Mouse (Mus musculus) heart, postnatal 0 days (tissue): ENCODE measurements around the gene Abcg8. TPM values are rescaled to one million over a fixed set of nuclear protein-coding genes. Genes with fewer than 3 reads are reported as not detected.
A peak's percentile ranks its signal among the peaks of the same experiment; 100 is the strongest.

ENCODE experiments used
- ATAC-seq: fragments of 200-750 bp; cut with Nextera tagmentation; 2 replicates; pipeline ENCODE4 v1.8.0; 2017; ENCODE audit warnings: low read depth, moderate number of reproducible peaks, moderate library complexity; ENCODE audit not compliant: insufficient read depth
- DNase-seq: peaks from one replicate; pipeline ENCODE4 v3.0.0-alpha.2; 2016; ENCODE audit warnings: low spot score
- H3K27ac ChIP-seq: fragments of 300-500 bp; sonication (generic); 2 replicates; pipeline ENCODE4 v1.5.1; 2014; ENCODE audit warnings: low read depth, mild to moderate bottlenecking
- H3K27me3 ChIP-seq: fragments of 300-500 bp; sonication (generic); 2 replicates; pipeline ENCODE4 v1.6.1; 2014; ENCODE audit warnings: low read length, mixed read lengths; ENCODE audit not compliant: control insufficient read depth, insufficient read depth
- H3K36me3 ChIP-seq: fragments of 300-500 bp; sonication (generic); replicated peaks from 2 replicates; pipeline ENCODE4 v1.6.1; 2014; ENCODE audit warnings: low read length, mixed read lengths; ENCODE audit not compliant: control insufficient read depth, insufficient read depth
- H3K4me1 ChIP-seq: fragments of 300-500 bp; sonication (generic); 2 replicates; pipeline ENCODE4 v1.6.1; 2014; ENCODE audit warnings: antibody characterized with exemption; ENCODE audit not compliant: control insufficient read depth, insufficient read depth
- H3K4me2 ChIP-seq: fragments of 300-500 bp; sonication (generic); 2 replicates; pipeline ENCODE4 v1.6.1; 2014; ENCODE audit warnings: low read depth, mild to moderate bottlenecking, low read length, moderate library complexity
- H3K4me3 ChIP-seq: fragments of 300-500 bp; sonication (generic); 2 replicates; pipeline ENCODE4 v1.5.1; 2014; ENCODE audit warnings: low read depth, low read length
- H3K9ac ChIP-seq: fragments of 300-500 bp; sonication (generic); replicated peaks from 2 replicates; pipeline ENCODE4 v1.6.1; 2014; ENCODE audit warnings: low read depth, low read length, mixed read lengths
- H3K9me3 ChIP-seq: fragments of 300-500 bp; sonication (generic); replicated peaks from 2 replicates; pipeline ENCODE4 v1.6.1; 2016; ENCODE audit warnings: low read length; ENCODE audit not compliant: control insufficient read depth
- CTCF ChIP-seq: IDR thresholded peaks from 2 replicates; pipeline ENCODE4 v1.5.1; 2016; ENCODE audit warnings: antibody characterized with exemption, control low read depth, low read depth
- EP300 ChIP-seq: IDR thresholded peaks from 2 replicates; pipeline ENCODE4 v1.6.1; 2016; ENCODE audit warnings: antibody characterized with exemption, low read depth
- WGBS: fragments of 180-500 bp; shearing (Covaris S2); extraction: QIAGEN DNeasy Blood & Tissue Kit; methylation state at CpG from one replicate; pipeline ENCODE4 v1.1.7; 2014; 5-methylcytosine and 5-hydroxymethylcytosine counted together
- polyA plus RNA-seq: library from polyadenylated mRNA; unstranded; fragments of >200 nt; fragmentation: Nextera tagmentation; extraction: Ambion mirVana; gene quantifications from 2 replicates; pipeline ENCODE4 v1.2.1, GENCODE M21; 2015
- total RNA-seq: library from RNA; depleted of rRNA; stranded (reverse); fragments of >200 nt; gene quantifications from 2 replicates; pipeline ENCODE4 v1.2.3, GENCODE M21; 2014; ENCODE audit warnings: low replicate concordance

Gene Abcg8
- total and polyA plus RNA-seq, 2 experiments from 2014 or later, result not detected

DNA sequence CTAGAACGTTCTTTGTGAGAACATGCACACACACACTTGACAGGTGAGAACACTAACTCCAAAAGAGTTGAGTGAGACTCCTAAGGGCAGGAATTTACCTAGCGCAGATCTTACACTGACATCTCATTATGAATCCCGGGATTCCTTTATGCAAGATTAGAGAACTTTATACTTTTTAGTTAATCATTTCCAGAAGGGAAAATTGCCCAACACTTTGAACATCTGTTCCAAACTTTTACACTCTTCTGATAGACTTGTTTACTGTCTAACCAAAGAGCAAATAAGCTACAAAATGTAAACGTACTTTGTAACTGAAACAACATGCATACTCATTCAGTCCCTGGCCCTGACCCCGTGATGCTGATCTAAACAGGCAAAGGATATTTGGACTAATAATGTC, 13.2 kb downstream of the Abcg8 start:
- H3K9me3 ChIP-seq, result no peaks in the 10 kb centered on the region
- no peak for ATAC-seq
- H3K27me3 ChIP-seq, result 0 out of 2 replicates have a peak, but pooled peaks cover 4% of the 10 kb centered on the region
- TF ChIP-seq CTCF (no peak), EP300 (no peak)
- H3K4me1 ChIP-seq, result no peaks in the 10 kb centered on the region
- H3K27ac ChIP-seq, result no peak overlapping the region
- H3K9ac ChIP-seq, result no peak overlapping the region
- DNase-seq, result no peak
- H3K36me3 ChIP-seq, result no peaks in the 10 kb centered on the region
- 76% methylated on average over 5 of the region's 5 CpGs for WGBS
- no peak overlapping the region for H3K4me3 ChIP-seq
- no peak overlapping the region for H3K4me2 ChIP-seq

- Histone ChIP-seq H3K4me1 (no peaks in the 10 kb centered on the region), H3K4me3 (no peak overlapping the region), H3K9me3 (no peaks in the 10 kb centered on the region), H3K27ac (no peak overlapping the region), H3K4me2 (no peak overlapping the region), H3K9ac (no peak overlapping the region), H3K27me3 (0 out of 2 replicates have a peak, but pooled peaks cover 4% of the 10 kb centered on the region), H3K36me3 (no peaks in the 10 kb centered on the region)
- WGBS, result 77% methylated on average over 5 of the region's 5 CpGs
- ATAC-seq (no peak), DNase-seq (no peak)
- TF ChIP-seq CTCF (no peak), EP300 (no peak)
Observed at GRCm38 (mm10) chr17:84690111-84690510, 14.0 kb downstream of the Abcg8 start.

GRCm38 (mm10) chr17:84693741-84694140, 17.6 kb downstream of the Abcg8 start:
- H3K4me2 ChIP-seq, result no peak overlapping the region
- H3K27ac ChIP-seq, result no peak overlapping the region
- TF ChIP-seq CTCF, result no peak
- TF ChIP-seq EP300, result no peak
- no peaks in the 10 kb centered on the region for H3K9me3 ChIP-seq
- ATAC-seq (no peak), DNase-seq (no peak)
- H3K27me3 ChIP-seq, result peaks cover 13% of the 10 kb centered on the region; the same call in 1 of the 2 replicates
- no peaks in the 10 kb centered on the region for H3K4me1 ChIP-seq
- no peak overlapping the region for H3K4me3 ChIP-seq
- WGBS, result 46% methylated on average over 2 of the region's 2 CpGs
- no peaks in the 10 kb centered on the region for H3K36me3 ChIP-seq
- no peak overlapping the region for H3K9ac ChIP-seq

- no peaks in the 10 kb centered on the region for H3K9me3 ChIP-seq
- no peak overlapping the region for H3K27ac ChIP-seq
- TF ChIP-seq CTCF (no peak), EP300 (no peak)
- no peaks in the 10 kb centered on the region for H3K4me1 ChIP-seq
- DNase-seq, result no peak
- no peak overlapping the region for H3K9ac ChIP-seq
- peaks cover 13% of the 10 kb centered on the region; the same call in 1 of the 2 replicates for H3K27me3 ChIP-seq
- no peak for ATAC-seq
- 68% methylated on average over 6 of the region's 6 CpGs for WGBS
- H3K36me3 ChIP-seq, result no peaks in the 10 kb centered on the region
- no peak overlapping the region for H3K4me2 ChIP-seq
- H3K4me3 ChIP-seq, result no peak overlapping the region
Observed at GRCm38 (mm10) chr17:84696537-84696936, 20.4 kb downstream of the Abcg8 start.

GRCm38 (mm10) chr17:84698727-84699126, 22.6 kb downstream of the Abcg8 start:
- Histone ChIP-seq H3K36me3 (no peaks in the 10 kb centered on the region; the same call in 1 of the 2 replicates), H3K9ac (no peak overlapping the region), H3K4me2 (no peak overlapping the region), H3K4me3 (no peak overlapping the region), H3K27me3 (peaks cover 10% of the 10 kb centered on the region; the same call in 1 of the 2 replicates), H3K27ac (no peak overlapping the region), H3K4me1 (no peaks in the 10 kb centered on the region), H3K9me3 (no peaks in the 10 kb centered on the region)
- ATAC-seq (0 out of 2 replicates have a peak, but pooled peaks have one; percentile 30), DNase-seq (peak; percentile 38)
- 19% methylated on average over 5 of the region's 5 CpGs for WGBS
- peak; percentile 83 for TF ChIP-seq CTCF
- no peak for TF ChIP-seq EP300

GRCm38 (mm10) chr17:84707407-84707806, 31.3 kb downstream of the Abcg8 start:
- ATAC-seq (no peak), DNase-seq (no peak)
- no peaks in the 10 kb centered on the region for H3K27me3 ChIP-seq
- WGBS, result 69% methylated on average over 4 of the region's 4 CpGs
- H3K4me1 ChIP-seq, result no peaks in the 10 kb centered on the region
- peak; percentile 13 for TF ChIP-seq CTCF
- TF ChIP-seq EP300, result no peak
- peaks cover 55% of the 10 kb centered on the region for H3K36me3 ChIP-seq
- no peak overlapping the region for H3K4me2 ChIP-seq
- no peaks in the 10 kb centered on the region for H3K9me3 ChIP-seq
- no peak overlapping the region for H3K27ac ChIP-seq
- H3K9ac ChIP-seq, result no peak overlapping the region
- no peak overlapping the region for H3K4me3 ChIP-seq
